Mouse (Mus musculus): Measurements from ENCODE around the gene Il17a.

DNA sequence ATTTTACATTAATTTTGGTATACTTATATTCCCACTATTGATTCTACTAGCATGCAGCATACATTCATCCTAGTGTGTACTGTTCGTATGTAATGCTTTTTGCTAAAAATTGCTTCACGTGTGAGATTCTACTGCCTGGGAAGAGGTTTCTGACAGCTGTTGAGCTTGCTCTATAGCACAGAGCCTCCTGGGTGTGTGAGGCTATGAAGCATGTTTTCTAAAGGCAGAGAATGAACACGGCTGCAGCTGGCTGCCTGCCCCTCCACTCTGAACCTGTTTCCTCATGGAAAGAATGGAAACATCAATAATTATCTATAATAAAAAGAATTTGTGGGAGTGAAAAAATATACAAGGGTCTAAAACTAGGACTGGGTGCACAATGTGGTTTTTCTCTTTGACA lies 46.9 kb upstream of the Il17a start:
- TF ChIP-seq CTCF (IDR thresholded peaks at IDR 0.05; ENCODE audit: low read depth) = no peak
- no peak for TF ChIP-seq EP300 (IDR thresholded peaks at IDR 0.05; ENCODE audit: low read depth)

All from liver, embryonic 14.5 days (tissue).